Mouse (Mus musculus) stomach, embryonic 16.5 days (tissue): ENCODE results near the gene Acox1. TPM values are rescaled to one million over a fixed set of nuclear protein-coding genes. Genes with fewer than 3 reads are reported as not detected.

ENCODE experiments used
- ATAC-seq: fragments of 200-750 bp; cut with Nextera tagmentation; 2 replicates; pipeline ENCODE4 v1.8.0; 2017; ENCODE audit warnings: moderate number of reproducible peaks, moderate TSS enrichment; ENCODE audit not compliant: insufficient read depth, low FRiP score
- H3K27ac ChIP-seq: fragments of 300-500 bp; sonication (generic); 2 replicates; pipeline ENCODE4 v1.5.1; 2014; ENCODE audit warnings: low read length
- H3K27me3 ChIP-seq: fragments of 300-500 bp; sonication (generic); 2 replicates; pipeline ENCODE4 v1.6.1; 2014; ENCODE audit warnings: low read length, control low read depth, mixed read lengths; ENCODE audit not compliant: control insufficient read depth, insufficient read depth
- H3K36me3 ChIP-seq: fragments of 300-500 bp; sonication (generic); 2 replicates; pipeline ENCODE4 v1.6.1; 2014; ENCODE audit warnings: low read length; ENCODE audit not compliant: control insufficient read depth, insufficient read depth
- H3K4me1 ChIP-seq: fragments of 300-500 bp; sonication (generic); 2 replicates; pipeline ENCODE4 v1.6.1; 2014; ENCODE audit warnings: low read length, control low read depth, mixed read lengths; ENCODE audit not compliant: control insufficient read depth, insufficient read depth
- H3K4me2 ChIP-seq: fragments of 300-500 bp; sonication (generic); 2 replicates; pipeline ENCODE4 v1.6.1; 2014; ENCODE audit warnings: low read depth, low read length, mixed read lengths
- H3K4me3 ChIP-seq: fragments of 300-500 bp; sonication (generic); replicated peaks from 2 replicates; pipeline ENCODE4 v1.5.1; 2014; ENCODE audit warnings: mild to moderate bottlenecking, low read length
- H3K9ac ChIP-seq: fragments of 300-500 bp; sonication (generic); 2 replicates; pipeline ENCODE4 v1.6.1; 2014; ENCODE audit warnings: low read length
- H3K9me3 ChIP-seq: fragments of 300-500 bp; sonication (generic); replicated peaks from 2 replicates; pipeline ENCODE4 v1.6.1; 2016; ENCODE audit warnings: low read length, control low read depth; ENCODE audit not compliant: control insufficient read depth
- WGBS: fragments of 180-500 bp; shearing (Covaris S2); extraction: QIAGEN DNeasy Blood & Tissue Kit; methylation state at CpG from one replicate; pipeline ENCODE4 v1.1.7; 2014; 5-methylcytosine and 5-hydroxymethylcytosine counted together
- polyA plus RNA-seq: library from polyadenylated mRNA; unstranded; fragments of >200 nt; fragmentation: Nextera tagmentation; extraction: Ambion mirVana; gene quantifications from 2 replicates; pipeline ENCODE4 v1.2.1, GENCODE M21; 2015

Acox1 gene
- polyA plus RNA-seq, 1 experiment from 2014 or later: 50.8 TPM

GRCm38 (mm10) chr11:116167232-116167631 lies 31.6 kb downstream of the Acox1 start:
- peak overlapping the region; percentile 94 for H3K4me2 ChIP-seq
- H3K36me3 ChIP-seq: no peaks in the 10 kb centered on the region; the same call in 1 of the 2 replicates
- H3K4me1 ChIP-seq: no peaks in the 10 kb centered on the region; the same call in 1 of the 2 replicates
- H3K27me3 ChIP-seq: no peaks in the 10 kb centered on the region
- peak overlapping the region; percentile 88 for H3K9ac ChIP-seq
- WGBS: 6% methylated on average over 6 of the region's 6 CpGs
- H3K4me3 ChIP-seq: peak overlapping the region; percentile 81
- ATAC-seq: no peak
- H3K27ac ChIP-seq: peak overlapping the region; percentile 96
- H3K9me3 ChIP-seq: no peaks in the 10 kb centered on the region

DNA sequence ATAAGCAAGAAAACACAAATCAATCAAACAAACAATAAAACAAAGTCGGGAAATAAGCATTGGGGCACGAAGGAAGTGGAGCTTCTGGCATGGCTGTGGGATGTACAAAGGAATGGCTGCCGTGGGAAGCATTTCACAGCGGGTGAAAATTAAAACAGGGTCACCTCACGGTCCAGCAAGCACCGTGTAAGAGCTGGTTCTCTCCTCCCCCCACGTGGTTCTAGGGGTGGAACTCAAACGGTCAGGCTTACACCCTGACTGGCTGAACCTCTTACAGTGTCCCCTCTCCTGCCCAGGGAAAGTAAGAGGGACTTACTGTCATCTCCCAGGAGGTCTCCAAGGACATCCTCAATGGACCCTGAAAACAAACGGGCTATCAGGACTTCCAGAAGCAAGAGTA lies 35.8 kb downstream of the Acox1 start:
- no peak overlapping the region for H3K9ac ChIP-seq
- H3K27ac ChIP-seq: 0 out of 2 replicates have a peak overlapping the region, but pooled peaks have one; percentile 86
- H3K4me2 ChIP-seq: no peak overlapping the region
- no peaks in the 10 kb centered on the region for H3K27me3 ChIP-seq
- no peaks in the 10 kb centered on the region for H3K9me3 ChIP-seq
- ATAC-seq: no peak
- H3K4me3 ChIP-seq: no peak overlapping the region
- H3K4me1 ChIP-seq: peaks cover 9% of the 10 kb centered on the region
- H3K36me3 ChIP-seq: no peaks in the 10 kb centered on the region
- 51% methylated on average over 9 of the region's 9 CpGs for WGBS

- Histone ChIP-seq H3K27me3 (no peaks in the 10 kb centered on the region), H3K4me3 (no peak overlapping the region), H3K4me1 (peaks cover 9% of the 10 kb centered on the region; the same call in 1 of the 2 replicates), H3K9me3 (no peaks in the 10 kb centered on the region), H3K27ac (peak overlapping the region; percentile 86), H3K36me3 (no peaks in the 10 kb centered on the region), H3K4me2 (no peak overlapping the region), H3K9ac (no peak overlapping the region)
- ATAC-seq: no peak
- 63% methylated on average over 10 of the region's 10 CpGs for WGBS
Observed at GRCm38 (mm10) chr11:116162146-116162545, 36.7 kb downstream of the Acox1 start.

GRCm38 (mm10) chr11:116161312-116161711 lies 37.5 kb downstream of the Acox1 start:
- 49% methylated on average over 12 of the region's 12 CpGs for WGBS
- no peaks in the 10 kb centered on the region for H3K36me3 ChIP-seq
- H3K9ac ChIP-seq: no peak overlapping the region
- H3K4me3 ChIP-seq: no peak overlapping the region
- H3K27ac ChIP-seq: peak overlapping the region; percentile 86
- no peaks in the 10 kb centered on the region for H3K9me3 ChIP-seq
- H3K27me3 ChIP-seq: no peaks in the 10 kb centered on the region
- peak; percentile 78 for ATAC-seq
- 0 out of 2 replicates have a peak overlapping the region, but pooled peaks have one; percentile 9 for H3K4me2 ChIP-seq
- peaks cover 9% of the 10 kb centered on the region; the same call in 1 of the 2 replicates for H3K4me1 ChIP-seq

DNA sequence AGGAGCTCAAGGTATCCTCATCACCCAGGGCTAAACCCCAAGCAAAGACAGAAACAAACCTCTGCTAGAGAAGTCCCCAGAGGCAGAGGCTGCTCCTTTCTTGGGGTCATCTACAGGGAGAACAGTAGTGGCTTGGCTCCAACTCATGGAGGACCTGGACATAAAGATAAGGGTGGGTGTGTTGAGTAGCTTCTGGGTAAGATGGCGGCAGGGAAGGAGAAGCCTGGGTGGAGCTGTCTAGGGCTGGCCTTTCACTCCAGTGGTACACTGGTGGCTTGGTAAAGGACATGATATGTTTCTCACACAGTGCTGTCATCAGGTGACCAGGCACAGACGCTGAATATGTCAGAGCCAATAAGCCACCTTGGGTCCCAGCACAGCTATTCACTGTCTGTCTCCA lies 47.9 kb downstream of the Acox1 start:
- Histone ChIP-seq H3K9me3 (no peaks in the 10 kb centered on the region), H3K27me3 (no peaks in the 10 kb centered on the region), H3K4me2 (no peak overlapping the region), H3K36me3 (peaks cover 40% of the 10 kb centered on the region), H3K4me1 (no peaks in the 10 kb centered on the region), H3K9ac (no peak overlapping the region), H3K4me3 (no peak overlapping the region), H3K27ac (no peak overlapping the region)
- ATAC-seq: no peak
- WGBS: 85% methylated on average over 2 of the region's 2 CpGs

DNA sequence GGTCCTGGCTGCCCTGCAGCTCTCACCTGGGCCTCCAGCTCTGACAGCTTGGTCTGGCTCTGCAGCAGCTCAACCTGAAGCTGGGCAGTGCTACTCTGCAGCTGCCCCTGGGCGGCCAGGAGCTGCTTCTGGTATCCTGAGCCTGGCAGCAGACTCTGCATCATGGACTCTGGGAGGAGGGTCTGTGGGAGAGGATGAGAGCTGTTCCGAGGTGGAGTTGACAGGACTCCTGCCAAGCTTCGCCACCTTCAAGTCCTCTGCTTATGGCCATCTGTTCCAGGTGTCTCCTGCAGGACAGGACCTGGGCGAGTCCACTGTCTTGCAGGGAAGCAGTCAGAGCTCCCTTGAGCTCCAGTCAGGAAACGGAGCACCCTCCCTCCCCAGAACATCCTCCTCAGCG lies 49.5 kb downstream of the Acox1 start:
- ATAC-seq: no peak
- 78% methylated on average over 6 of the region's 6 CpGs for WGBS
- H3K4me1 ChIP-seq: 0 out of 2 replicates have a peak, but pooled peaks cover 3% of the 10 kb centered on the region
- no peak overlapping the region for H3K9ac ChIP-seq
- H3K9me3 ChIP-seq: no peaks in the 10 kb centered on the region
- H3K27me3 ChIP-seq: no peaks in the 10 kb centered on the region
- H3K4me2 ChIP-seq: no peak overlapping the region
- H3K36me3 ChIP-seq: peaks cover 41% of the 10 kb centered on the region
- no peak overlapping the region for H3K27ac ChIP-seq
- H3K4me3 ChIP-seq: no peak overlapping the region

- H3K4me2 ChIP-seq: no peak overlapping the region
- WGBS: 57% methylated on average over 20 of the region's 20 CpGs
- no peak overlapping the region for H3K4me3 ChIP-seq
- 0 out of 2 replicates have a peak, but pooled peaks cover 3% of the 10 kb centered on the region for H3K4me1 ChIP-seq
- H3K36me3 ChIP-seq: peaks cover 38% of the 10 kb centered on the region
- no peaks in the 10 kb centered on the region for H3K27me3 ChIP-seq
- no peak overlapping the region for H3K27ac ChIP-seq
- no peak overlapping the region for H3K9ac ChIP-seq
- no peaks in the 10 kb centered on the region for H3K9me3 ChIP-seq
- ATAC-seq: no peak
Observed at GRCm38 (mm10) chr11:116148761-116149221, 50.1 kb downstream of the Acox1 start.

- Histone ChIP-seq H3K9me3 (no peaks in the 10 kb centered on the region), H3K4me3 (no peak overlapping the region), H3K4me1 (0 out of 2 replicates have a peak, but pooled peaks cover 3% of the 10 kb centered on the region), H3K36me3 (peaks cover 24% of the 10 kb centered on the region), H3K9ac (no peak overlapping the region), H3K4me2 (no peak overlapping the region), H3K27ac (peak overlapping the region; percentile 80), H3K27me3 (no peaks in the 10 kb centered on the region)
- 73% methylated on average over 25 of the region's 25 CpGs for WGBS
- peak; percentile 59 for ATAC-seq
Observed at GRCm38 (mm10) chr11:116146294-116146985, 52.4 kb downstream of the Acox1 start.

DNA sequence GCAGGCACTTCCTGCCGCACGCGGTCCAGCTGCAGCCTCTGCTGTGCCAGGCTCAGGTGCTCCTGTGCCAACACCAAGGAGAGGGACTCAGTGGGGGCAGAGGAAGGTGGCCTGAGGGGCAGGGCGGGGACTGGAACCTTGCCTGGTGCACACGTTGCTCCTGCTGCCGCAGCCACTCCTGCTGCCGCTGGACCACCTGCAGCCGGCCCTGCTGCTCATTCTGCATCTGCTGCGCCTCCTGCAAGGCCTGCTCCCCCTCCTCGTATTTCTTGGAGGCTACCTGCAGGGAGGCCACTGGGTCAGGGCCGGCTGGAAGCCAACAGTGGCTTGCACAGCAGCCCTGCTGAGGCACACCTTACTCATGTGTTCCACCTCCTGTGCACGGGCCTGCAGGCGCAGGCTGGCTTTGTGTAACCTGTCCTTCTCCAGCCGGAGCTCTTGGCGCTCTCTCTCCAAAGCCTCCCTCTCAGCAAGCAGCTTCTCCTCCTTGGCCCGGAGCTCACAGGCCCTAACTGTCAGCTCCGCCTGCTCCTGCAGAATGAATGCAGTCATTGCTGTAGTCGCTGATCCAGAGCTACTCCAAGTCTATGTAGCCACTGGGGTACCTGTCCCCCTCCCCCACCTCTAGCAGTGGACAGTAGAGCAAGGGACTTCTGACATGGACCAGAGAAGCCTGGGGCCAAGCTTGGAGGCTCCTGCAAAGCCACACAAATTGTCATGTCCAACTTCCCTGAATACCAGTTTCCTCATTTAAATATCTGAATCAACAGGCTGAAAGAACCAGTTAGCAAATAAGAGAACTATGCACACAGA lies 53.2 kb downstream of the Acox1 start:
- no peak for ATAC-seq
- Histone ChIP-seq H3K4me3 (no peak overlapping the region), H3K4me1 (0 out of 2 replicates have a peak, but pooled peaks cover 3% of the 10 kb centered on the region), H3K36me3 (peaks cover 17% of the 10 kb centered on the region), H3K9me3 (no peaks in the 10 kb centered on the region), H3K27ac (peak overlapping the region; percentile 80), H3K27me3 (no peaks in the 10 kb centered on the region), H3K9ac (no peak overlapping the region), H3K4me2 (no peak overlapping the region)
- WGBS: 66% methylated on average over 18 of the region's 18 CpGs
